Mouse (Mus musculus) MEL (cell line): ENCODE results near the gene Hpse. TPM values are rescaled to one million over a fixed set of nuclear protein-coding genes. Genes with fewer than 3 reads are reported as not detected.

Source experiments
- DNase-seq: peaks from one replicate; pipeline ENCODE4 v3.0.0; 2011; ENCODE audit warnings: low read depth, low spot score
- H3K27ac ChIP-seq: 2 replicates; pipeline ENCODE4 v1.5.1; 2012; ENCODE audit warnings: low read depth, mild to moderate bottlenecking, control low read depth, low read length, moderate library complexity; ENCODE audit not compliant: control insufficient read depth
- H3K27me3 ChIP-seq, 2 experiments: fragments of 150-350 bp in 1 of 2; sonication (generic) in 1 of 2; 2 replicates each; pipeline ENCODE4 v1.6.1; 2012; ENCODE audit warnings: low read length in 2 of 2, mild to moderate bottlenecking in 2 of 2, improper control_type of control experiment in 1 of 2, moderate library complexity in 1 of 2; ENCODE audit not compliant: insufficient read depth in 2 of 2, control insufficient read depth in 1 of 2
- H3K36me3 ChIP-seq, 2 experiments: 2 replicates each; pipeline ENCODE4 v1.6.1; 2012 to 2014; ENCODE audit warnings: low read length in 2 of 2, improper control_type of control experiment in 1 of 2, inconsistent platforms in 1 of 2, mild to moderate bottlenecking in 1 of 2; ENCODE audit not compliant: insufficient read depth in 2 of 2, control insufficient read depth in 1 of 2
- H3K4me1 ChIP-seq, 2 experiments: fragments of 150-350 bp in 1 of 2; sonication (generic) in 1 of 2; 2 replicates each; pipeline ENCODE4 v1.6.1; 2012; ENCODE audit warnings: low read length in 2 of 2, improper control_type of control experiment in 1 of 2, mild to moderate bottlenecking in 1 of 2; ENCODE audit not compliant: insufficient read depth in 2 of 2, control insufficient read depth in 1 of 2
- H3K4me3 ChIP-seq, 2 experiments: fragments of 150-350 bp in 1 of 2; sonication (generic) in 1 of 2; 2 replicates each; pipeline ENCODE4 v1.5.1; 2012; ENCODE audit warnings: low read depth in 2 of 2, low read length in 2 of 2, mild to moderate bottlenecking in 2 of 2, moderate library complexity in 2 of 2, control low read depth in 1 of 2, improper control_type of control experiment in 1 of 2; ENCODE audit not compliant: control insufficient read depth in 1 of 2, insufficient read depth in 1 of 2
- H3K79me2 ChIP-seq: 2 replicates; pipeline ENCODE4 v1.6.1; 2012; ENCODE audit warnings: mild to moderate bottlenecking, low read length, moderate library complexity; ENCODE audit not compliant: control insufficient read depth, poor library complexity, insufficient read depth
- H3K9ac ChIP-seq: 2 replicates; pipeline ENCODE4 v1.6.1; 2012; ENCODE audit warnings: low read depth, mild to moderate bottlenecking, control low read depth, low read length, moderate library complexity; ENCODE audit not compliant: control insufficient read depth, poor library complexity, severe bottlenecking
- H3K9me3 ChIP-seq: fragments of 150-350 bp; sonication (generic); replicated peaks from 2 replicates; pipeline ENCODE4 v1.6.1; 2012; ENCODE audit warnings: mild to moderate bottlenecking, low read length, improper control_type of control experiment, moderate library complexity; ENCODE audit not compliant: insufficient read depth
- CHD1 ChIP-seq: IDR thresholded peaks from 2 replicates; pipeline ENCODE4 v1.6.1; 2012; ENCODE audit warnings: low read depth, mild to moderate bottlenecking, inconsistent platforms, low read length, improper control_type of control experiment
- ELF1 ChIP-seq: IDR thresholded peaks from 2 replicates; pipeline ENCODE4 v1.6.1; 2014; ENCODE audit warnings: low read depth, mild to moderate bottlenecking, inconsistent platforms, low read length, improper control_type of control experiment, moderate library complexity
- ETS1 ChIP-seq: IDR thresholded peaks from 2 replicates; pipeline ENCODE4 v1.6.1; 2012; ENCODE audit warnings: low read depth, mild to moderate bottlenecking, inconsistent platforms, low read length, improper control_type of control experiment, moderate library complexity
- HCFC1 ChIP-seq: IDR thresholded peaks from 2 replicates; pipeline ENCODE4 v1.6.1; 2012; ENCODE audit warnings: low read depth, mild to moderate bottlenecking, inconsistent platforms, low read length, improper control_type of control experiment, moderate library complexity
- MAFK ChIP-seq: IDR thresholded peaks from 2 replicates; pipeline ENCODE4 v1.6.1; 2011; ENCODE audit warnings: low read depth, mild to moderate bottlenecking, low read length, improper control_type of control experiment, borderline replicate concordance
- MAZ ChIP-seq: IDR thresholded peaks from 2 replicates; pipeline ENCODE4 v1.6.1; 2012; ENCODE audit warnings: low read depth, mild to moderate bottlenecking, inconsistent platforms, low read length, improper control_type of control experiment
- MEF2A ChIP-seq: IDR thresholded peaks from 2 replicates; pipeline ENCODE4 v1.6.1; 2014; ENCODE audit warnings: low read depth, mild to moderate bottlenecking, inconsistent platforms, low read length, improper control_type of control experiment; ENCODE audit not compliant: poor library complexity, insufficient replicate concordance, severe bottlenecking; ENCODE audit errors: extremely low read depth
- MYB ChIP-seq: IDR thresholded peaks from 2 replicates; pipeline ENCODE4 v1.6.1; 2011; ENCODE audit warnings: mild to moderate bottlenecking, low read depth, low read length, improper control_type of control experiment
- MYC ChIP-seq: IDR thresholded peaks from 2 replicates; pipeline ENCODE4 v1.6.1; 2011; ENCODE audit warnings: low read depth, mild to moderate bottlenecking, low read length, improper control_type of control experiment, moderate library complexity
- NELFE ChIP-seq: IDR thresholded peaks from 2 replicates; pipeline ENCODE4 v1.6.1; 2011; ENCODE audit warnings: low read depth, low read length, improper control_type of control experiment
- NRF1 ChIP-seq: IDR thresholded peaks from 2 replicates; pipeline ENCODE4 v1.6.1; 2014; ENCODE audit warnings: low read depth, mild to moderate bottlenecking, inconsistent platforms, low read length, improper control_type of control experiment, moderate library complexity; ENCODE audit not compliant: poor library complexity, insufficient read depth, severe bottlenecking
- POLR2A ChIP-seq, 2 experiments: IDR thresholded peaks; 2 replicates each; pipeline ENCODE4 v1.6.1; 2011 to 2012; ENCODE audit warnings: low read length in 2 of 2, mild to moderate bottlenecking in 2 of 2, control low read depth in 1 of 2, improper control_type of control experiment in 1 of 2, low read depth in 1 of 2, moderate library complexity in 1 of 2; ENCODE audit not compliant: control insufficient read depth in 1 of 2, insufficient read depth in 1 of 2, poor library complexity in 1 of 2
- POLR2AphosphoS2 ChIP-seq: IDR thresholded peaks from 2 replicates; pipeline ENCODE4 v1.6.1; 2011; ENCODE audit warnings: low read length, improper control_type of control experiment
- POLR2AphosphoS5 ChIP-seq: IDR thresholded peaks from 2 replicates; pipeline ENCODE4 v1.6.1; 2012; ENCODE audit warnings: low read depth, borderline replicate concordance, mild to moderate bottlenecking, inconsistent platforms, low read length, moderate library complexity, mixed read lengths
- TAL1 ChIP-seq: IDR thresholded peaks from 2 replicates; pipeline ENCODE4 v1.6.1; 2012; ENCODE audit warnings: mild to moderate bottlenecking, inconsistent platforms, low read length, moderate library complexity, mixed read lengths
- TBP ChIP-seq: IDR thresholded peaks from 2 replicates; pipeline ENCODE4 v1.8.0; 2011; ENCODE audit warnings: low read depth, low read length, improper control_type of control experiment
- UBTF ChIP-seq: IDR thresholded peaks from 2 replicates; pipeline ENCODE4 v1.6.1; 2012; ENCODE audit warnings: low read depth, mild to moderate bottlenecking, inconsistent platforms, low read length, improper control_type of control experiment, moderate library complexity, borderline replicate concordance; ENCODE audit not compliant: insufficient read depth
- ZC3H11A ChIP-seq: IDR thresholded peaks from 2 replicates; pipeline ENCODE4 v1.6.1; 2012; ENCODE audit warnings: low read depth, mild to moderate bottlenecking, inconsistent platforms, low read length, improper control_type of control experiment
- polyA plus RNA-seq, 2 experiments: library from polyadenylated mRNA; stranded (reverse) in 1 of 2; unstranded in 1 of 2; fragments of >175 nt in 1 of 2; fragments of >200 nt in 1 of 2; gene quantifications; 2 replicates each; pipeline versions ENCODE4 v1.2.1 to v1.2.4; 2012; ENCODE audit warnings: low replicate concordance in 2 of 2, low read depth in 1 of 2; ENCODE audit not compliant: insufficient read length in 2 of 2, insufficient read depth in 1 of 2, missing spikeins in 1 of 2
- total RNA-seq: library from RNA; depleted of rRNA; stranded (reverse); fragments of 300-350 nt; gene quantifications from 2 replicates; pipeline ENCODE4 v1.2.3, GENCODE M21; 2012

The Hpse gene
- total and polyA plus RNA-seq, 3 experiments = 0.03 TPM; not detected in 2

DNA sequence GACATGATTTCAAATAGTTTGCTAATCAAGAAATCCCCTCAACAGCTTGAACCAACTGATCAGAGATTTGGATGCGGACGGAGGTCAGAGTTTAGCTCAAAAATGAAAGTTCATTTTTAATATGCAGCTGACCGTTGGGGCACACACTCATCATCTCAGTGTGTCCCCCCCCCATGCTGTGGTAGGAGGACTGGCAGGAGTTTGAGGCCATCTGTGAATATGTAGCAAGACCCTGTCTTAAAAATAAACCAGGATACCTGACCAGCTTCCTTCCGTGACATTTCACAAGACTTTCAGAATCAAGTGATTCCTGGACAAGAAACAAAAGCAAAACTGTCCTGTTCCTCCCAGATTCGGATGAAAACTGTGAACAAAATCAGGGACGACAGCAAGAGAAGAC, 10.5 kb downstream of the Hpse start:
- H3K27me3 ChIP-seq = no peaks in the 10 kb centered on the region
- no peak for DNase-seq
- no peaks in the 10 kb centered on the region for H3K79me2 ChIP-seq
- peaks cover 0 to 9% of the 10 kb centered on the region in 2 experiments; a peak in 2 of 4 replicates for H3K36me3 ChIP-seq
- H3K4me1 ChIP-seq = peaks cover 0 to 16% of the 10 kb centered on the region in 2 experiments; a peak in 2 of 4 replicates
- TF ChIP-seq ETS1 (no peak), NRF1 (no peak), TAL1 (no peak), CHD1 (no peak), MEF2A (no peak)
- H3K4me3 ChIP-seq = no peak overlapping the region
- no peak overlapping the region for H3K27ac ChIP-seq
- no peak overlapping the region for H3K9ac ChIP-seq
- no peaks in the 10 kb centered on the region for H3K9me3 ChIP-seq

DNA sequence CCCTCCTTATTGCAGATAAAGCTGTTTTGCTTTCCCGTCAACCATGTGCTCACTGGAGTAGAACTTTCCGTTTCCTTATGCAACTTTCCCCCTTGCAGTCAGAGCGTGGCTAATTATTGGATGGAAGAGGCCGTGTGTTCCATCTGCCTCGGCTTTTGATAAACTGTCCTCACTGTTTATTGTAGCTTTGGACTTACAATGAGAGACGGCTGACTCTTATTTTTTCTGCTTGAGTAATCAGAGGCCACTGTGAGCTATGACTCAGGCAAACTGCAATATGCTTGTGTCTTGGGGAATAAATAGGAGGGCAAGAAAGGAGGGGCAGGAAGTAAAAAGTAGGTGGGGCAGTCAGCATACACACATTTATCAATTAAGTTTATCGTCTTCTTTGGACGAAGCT, 12.8 kb downstream of the Hpse start:
- no peaks in the 10 kb centered on the region for H3K27me3 ChIP-seq
- TF ChIP-seq MAFK = no peak
- no peak for TF ChIP-seq HCFC1
- no peak for TF ChIP-seq MYB
- no peak for TF ChIP-seq TAL1
- TF ChIP-seq MYC = no peak
- TF ChIP-seq MAZ = no peak
- no peak for TF ChIP-seq UBTF
- TF ChIP-seq ELF1 = no peak
- no peak for TF ChIP-seq POLR2A (IDR thresholded peaks at IDR 0.05; ENCODE audit: control insufficient read depth in 1 of 2, insufficient read depth in 1 of 2, low read depth in 1 of 2, low read length in 2 of 2, poor library complexity in 1 of 2)
- TF ChIP-seq NELFE = no peak
- no peak for TF ChIP-seq TBP
- TF ChIP-seq POLR2AphosphoS2 = no peak
- TF ChIP-seq ZC3H11A = no peak
- no peak for TF ChIP-seq POLR2AphosphoS5
- no peaks in the 10 kb centered on the region for H3K79me2 ChIP-seq
- no peak overlapping the region for H3K9ac ChIP-seq
- no peaks in the 10 kb centered on the region for H3K9me3 ChIP-seq
- no peak overlapping the region for H3K4me3 ChIP-seq
- H3K36me3 ChIP-seq = peaks cover 0 to 7% of the 10 kb centered on the region in 2 experiments; a peak in 2 of 4 replicates
- H3K4me1 ChIP-seq = peaks cover 0 to 12% of the 10 kb centered on the region in 2 experiments; a peak in 2 of 4 replicates
- no peak for DNase-seq
- H3K27ac ChIP-seq = no peak overlapping the region
